In genomic region chr9:109096251-109096661, GRCm38 (mm10) we compare ENCODE assay signal across 8 mouse cellular contexts. TPM values are rescaled to one million over a fixed set of nuclear protein-coding genes. Genes with fewer than 3 reads are reported as not detected.
A peak's percentile ranks its signal among the peaks of the same experiment; 100 is the strongest.
DNase-seq lines count a peak whose midpoint lies in the region; ATAC-seq and TF ChIP-seq lines count a peak whose summit lies in the region.

No protein-coding gene starts in this region.

- peaks cover 4% of the 10 kb centered on the region for H3K27me3 ChIP-seq in spleen, adult 2 months (ENCODE audit: control insufficient read depth, insufficient read depth, low read length)
- no peaks in the 10 kb centered on the region for H3K27me3 ChIP-seq in hindbrain, embryonic 13.5 days
- H3K27me3 ChIP-seq in midbrain, embryonic 11.5 days (ENCODE audit: control insufficient read depth, insufficient read depth, low read length): no peaks in the 10 kb centered on the region

- ATAC-seq in hindbrain, embryonic 13.5 days (ENCODE audit: low FRiP score): no peak
- ATAC-seq in midbrain, embryonic 11.5 days (ENCODE audit: low FRiP score): no peak

- H3K27ac ChIP-seq in spleen, adult 2 months (ENCODE audit: insufficient read depth, low read length): peak overlapping the region; percentile 35; the same call in 1 of the 2 replicates
- peak overlapping the region; percentile 100 for H3K27ac ChIP-seq in hindbrain, embryonic 13.5 days
- peak overlapping the region; percentile 100 for H3K27ac ChIP-seq in midbrain, embryonic 11.5 days (ENCODE audit: low read depth, low read length)

- WGBS in spleen, adult 2 months: 86% methylated on average over 9 of the region's 9 CpGs
- 7% methylated on average over 9 of the region's 9 CpGs for WGBS in hindbrain, embryonic 13.5 days
- WGBS in midbrain, embryonic 11.5 days: 16% methylated on average over 9 of the region's 9 CpGs

- H3K4me2 ChIP-seq in hindbrain, embryonic 13.5 days: peak overlapping the region; percentile 95
- peak overlapping the region; percentile 77 for H3K4me2 ChIP-seq in midbrain, embryonic 11.5 days

- peak; percentile 26 for DNase-seq in embryo, embryonic 11 days
- no peak for DNase-seq in embryo, embryonic 10.5 days (ENCODE audit: low spot score)
- DNase-seq in spleen, adult 2 months (ENCODE audit: low read depth in 1 of 2, low spot score in 2 of 2): no peak
- DNase-seq in spleen, postnatal 36 days (ENCODE audit: low spot score in 2 of 2): no peak
- DNase-seq in midbrain, embryonic 11.5 days (ENCODE audit: low spot score, missing footprints): peak; percentile 93
- no peak for DNase-seq in spleen, postnatal 4 days (ENCODE audit: low spot score in 2 of 2)
- no peak for DNase-seq in frontal cortex, postnatal 25 days (ENCODE audit: low spot score in 2 of 2)

- H3K4me1 ChIP-seq in spleen, adult 2 months (ENCODE audit: control insufficient read depth, insufficient read depth, insufficient read length): peaks cover 4% of the 10 kb centered on the region
- peaks cover 64% of the 10 kb centered on the region for H3K4me1 ChIP-seq in hindbrain, embryonic 13.5 days (replicated peaks)
- peaks cover 38% of the 10 kb centered on the region for H3K4me1 ChIP-seq in midbrain, embryonic 11.5 days (ENCODE audit: control insufficient read depth, insufficient read depth, low read length)

- H3K9ac ChIP-seq in hindbrain, embryonic 13.5 days: peak overlapping the region; percentile 97
- H3K9ac ChIP-seq in midbrain, embryonic 11.5 days (ENCODE audit: low read length): peak overlapping the region; percentile 99

- H3K36me3 ChIP-seq in spleen, adult 2 months (ENCODE audit: control insufficient read depth, insufficient read depth, low read length): 0 out of 2 replicates have a peak, but pooled peaks cover 2% of the 10 kb centered on the region
- peaks cover 34% of the 10 kb centered on the region for H3K36me3 ChIP-seq in hindbrain, embryonic 13.5 days
- H3K36me3 ChIP-seq in midbrain, embryonic 11.5 days (ENCODE audit: control insufficient read depth, insufficient read depth, low read length): peaks cover 12% of the 10 kb centered on the region; the same call in 1 of the 2 replicates

- TF ChIP-seq CTCF in spleen, adult 2 months (IDR thresholded peaks at IDR 0.05; ENCODE audit: extremely low read depth, insufficient read depth, insufficient read length, insufficient replicate concordance): no peak

- peak overlapping the region; percentile 6; the same call in 1 of the 2 replicates for H3K4me3 ChIP-seq in spleen, adult 2 months (ENCODE audit: extremely low read depth, insufficient read depth, insufficient read length)
- peak overlapping the region; percentile 69 for H3K4me3 ChIP-seq in hindbrain, embryonic 13.5 days
- peak overlapping the region; percentile 51 for H3K4me3 ChIP-seq in midbrain, embryonic 11.5 days (ENCODE audit: low read depth, low read length)

- TF ChIP-seq POLR2A in spleen, adult 2 months (IDR thresholded peaks at IDR 0.05; ENCODE audit: low read depth, low read length): no peak

- no peaks in the 10 kb centered on the region for H3K9me3 ChIP-seq in hindbrain, embryonic 13.5 days
- H3K9me3 ChIP-seq in midbrain, embryonic 11.5 days (ENCODE audit: control insufficient read depth, low read length): no peaks in the 10 kb centered on the region

RNA-seq across cellular contexts. Expression of gene Plxnb1, which starts 1.1 kb away (rescaled TPM):
- polyA plus RNA-seq in spleen, adult 2 months (2012; rRNA removed): 10.4 TPM in 2 replicates
- polyA plus RNA-seq in hindbrain, embryonic 13.5 days (2015; fragmentation: Nextera tagmentation; extraction: Ambion mirVana): 22.5 and 27.2 TPM in 2 replicates
- 17.1 and 17.7 TPM in 2 replicates for polyA plus RNA-seq in midbrain, embryonic 11.5 days (2014; fragmentation: Nextera tagmentation; extraction: Ambion mirVana)

RNA-seq across cellular contexts. Expression of gene Tma7, which starts 13.9 kb away (rescaled TPM):
- polyA plus RNA-seq in spleen, adult 2 months (2012; rRNA removed): 10.2 and 16.4 TPM in 2 replicates
- 741 and 764 TPM in 2 replicates for polyA plus RNA-seq in hindbrain, embryonic 13.5 days (2015; fragmentation: Nextera tagmentation; extraction: Ambion mirVana)
- polyA plus RNA-seq in midbrain, embryonic 11.5 days (2014; fragmentation: Nextera tagmentation; extraction: Ambion mirVana): 819 and 852 TPM in 2 replicates

RNA-seq across cellular contexts. Expression of gene Ccdc51, which starts 14.0 kb away (rescaled TPM):
- 5.1 and 5.2 TPM in 2 replicates for polyA plus RNA-seq in spleen, adult 2 months (2012; rRNA removed)
- polyA plus RNA-seq in hindbrain, embryonic 13.5 days (2015; fragmentation: Nextera tagmentation; extraction: Ambion mirVana): 14.6 and 14.7 TPM in 2 replicates
- 11.4 and 14.2 TPM in 2 replicates for polyA plus RNA-seq in midbrain, embryonic 11.5 days (2014; fragmentation: Nextera tagmentation; extraction: Ambion mirVana)

RNA-seq across cellular contexts. Expression of gene Atrip, which starts 22.3 kb away (rescaled TPM):
- 16.2 and 17.0 TPM in 2 replicates for polyA plus RNA-seq in spleen, adult 2 months (2012; rRNA removed)
- polyA plus RNA-seq in hindbrain, embryonic 13.5 days (2015; fragmentation: Nextera tagmentation; extraction: Ambion mirVana): 27.8 and 32.4 TPM in 2 replicates
- 21.7 and 25.0 TPM in 2 replicates for polyA plus RNA-seq in midbrain, embryonic 11.5 days (2014; fragmentation: Nextera tagmentation; extraction: Ambion mirVana)

RNA-seq across cellular contexts. Expression of gene Trex1, which starts 36.7 kb away (rescaled TPM):
- polyA plus RNA-seq in spleen, adult 2 months (2012; rRNA removed): 137 and 262 TPM in 2 replicates
- 12.9 and 15.2 TPM in 2 replicates for polyA plus RNA-seq in hindbrain, embryonic 13.5 days (2015; fragmentation: Nextera tagmentation; extraction: Ambion mirVana)
- polyA plus RNA-seq in midbrain, embryonic 11.5 days (2014; fragmentation: Nextera tagmentation; extraction: Ambion mirVana): 7.1 and 7.3 TPM in 2 replicates

Comparison
In these comparisons a context has a peak if more than half of its experiments do, and no peak if none do; other contexts are left out.
1. DNase-seq: peak in embryo, embryonic 11 days (single experiment) and midbrain, embryonic 11.5 days (single experiment); none in embryo, embryonic 10.5 days (single experiment), spleen, adult 2 months (0 of 2), spleen, postnatal 36 days (0 of 2), spleen, postnatal 4 days (0 of 2) and frontal cortex, postnatal 25 days (0 of 2).
2. H3K27ac ChIP-seq: peak in every context shown above with its lines; median percentile 100 in hindbrain, embryonic 13.5 days; 100 in midbrain, embryonic 11.5 days; 35 in spleen, adult 2 months.
3. H3K4me3 ChIP-seq: peak in every context shown above with its lines; median percentile 69 in hindbrain, embryonic 13.5 days; 51 in midbrain, embryonic 11.5 days; 6 in spleen, adult 2 months.
4. RNA of gene Tma7, which starts 13.9 kb away (polyA plus RNA-seq): 819 to 852 TPM in midbrain, embryonic 11.5 days and 741 to 764 TPM in hindbrain, embryonic 13.5 days; 10.2 to 16.4 TPM in spleen, adult 2 months; every median in the first group is over 10 times any median in the second.